Mouse (Mus musculus): ENCODE results near the gene Snrk.

- TF ChIP-seq POLR2A (IDR thresholded peaks at IDR 0.05; ENCODE audit: borderline replicate concordance, insufficient read depth, low read length), result no peak
- TF ChIP-seq CTCF (IDR thresholded peaks at IDR 0.05; ENCODE audit: borderline replicate concordance, insufficient read depth, low read depth, low read length), result no peak
These were observed 47.4 kb upstream of the Snrk start for GRCm38 (mm10) chr9:122069560-122070174.

Data from cerebellum, adult 2 months (tissue).